8 mouse cellular contexts compared by ENCODE assay signal in the genomic region with DNA sequence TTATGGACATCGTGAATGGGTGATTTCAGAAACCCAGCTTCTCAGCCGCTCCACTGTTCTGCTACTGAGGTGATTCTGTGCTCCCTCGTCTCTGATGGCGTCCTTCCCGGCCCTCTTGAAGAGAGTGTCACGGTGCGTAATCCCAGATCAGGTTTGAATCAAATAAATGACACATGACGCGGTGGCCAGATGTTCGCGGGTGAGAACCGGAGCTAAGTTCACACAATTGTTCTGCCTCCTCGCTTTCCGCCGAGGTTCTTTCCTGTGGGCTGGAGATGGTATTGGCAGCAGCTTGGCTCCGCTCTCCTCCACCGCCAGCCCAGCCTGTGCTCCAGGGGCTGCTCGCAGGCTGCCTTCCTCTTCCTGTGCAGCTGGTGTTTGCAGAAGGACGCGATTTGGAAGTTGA.
DNase-seq lines count a peak whose midpoint lies in the region; ATAC-seq and TF ChIP-seq lines count a peak whose summit lies in the region.

No protein-coding gene starts in this region.

- no peaks in the 10 kb centered on the region for H3K27me3 ChIP-seq in heart, embryonic 11.5 days (ENCODE audit: control insufficient read depth, insufficient read depth, low read length)
- no peaks in the 10 kb centered on the region for H3K27me3 ChIP-seq in kidney, adult 2 months (replicated peaks; ENCODE audit: control insufficient read depth, insufficient read depth, low read length)
- peaks cover 21% of the 10 kb centered on the region for H3K27me3 ChIP-seq in liver, embryonic 12.5 days (replicated peaks)
- no peaks in the 10 kb centered on the region for H3K27me3 ChIP-seq in midbrain, embryonic 15.5 days (replicated peaks)

- WGBS in heart, embryonic 11.5 days (ENCODE audit: insufficient replicate concordance): 43% methylated on average over 20 of the region's 20 CpGs
- 11% methylated on average over 20 of the region's 20 CpGs for WGBS in kidney, adult 2 months
- 18% methylated on average over 20 of the region's 20 CpGs for WGBS in liver, embryonic 12.5 days (ENCODE audit: insufficient replicate concordance)
- 59% methylated on average over 20 of the region's 20 CpGs for WGBS in midbrain, embryonic 15.5 days

- H3K36me3 ChIP-seq in heart, embryonic 11.5 days (ENCODE audit: control insufficient read depth, insufficient read depth, low read length): no peaks in the 10 kb centered on the region
- H3K36me3 ChIP-seq in kidney, adult 2 months (ENCODE audit: control insufficient read depth, insufficient read depth, low read length): no peaks in the 10 kb centered on the region
- no peaks in the 10 kb centered on the region for H3K36me3 ChIP-seq in liver, embryonic 12.5 days
- H3K36me3 ChIP-seq in midbrain, embryonic 15.5 days (replicated peaks): no peaks in the 10 kb centered on the region

- H3K9ac ChIP-seq in heart, embryonic 11.5 days (ENCODE audit: low read depth, low read length): no peak overlapping the region
- H3K9ac ChIP-seq in liver, embryonic 12.5 days: no peak overlapping the region
- no peak overlapping the region for H3K9ac ChIP-seq in midbrain, embryonic 15.5 days

- no peaks in the 10 kb centered on the region for H3K9me3 ChIP-seq in heart, embryonic 11.5 days (replicated peaks; ENCODE audit: control insufficient read depth, low read length)
- H3K9me3 ChIP-seq in liver, embryonic 12.5 days (replicated peaks): no peaks in the 10 kb centered on the region
- no peaks in the 10 kb centered on the region for H3K9me3 ChIP-seq in midbrain, embryonic 15.5 days

- H3K4me2 ChIP-seq in heart, embryonic 11.5 days: peak overlapping the region; percentile 55
- peak overlapping the region; percentile 56 for H3K4me2 ChIP-seq in liver, embryonic 12.5 days
- H3K4me2 ChIP-seq in midbrain, embryonic 15.5 days: peak overlapping the region; percentile 30; the same call in 1 of the 2 replicates

- TF ChIP-seq CTCF in kidney, adult 2 months (conservative IDR thresholded peaks at IDR 0.05; ENCODE audit: insufficient read depth, insufficient read length, low read depth, low read length): no peak

- DNase-seq in frontal cortex, postnatal 14 days (ENCODE audit: low spot score in 2 of 2): no peak
- DNase-seq in kidney, adult 2 months: peak; percentile 79

- peak overlapping the region; percentile 44 for H3K4me3 ChIP-seq in brown adipose tissue, adult 24 weeks (ENCODE audit: insufficient read depth, low read depth, low read length)
- H3K4me3 ChIP-seq in heart, embryonic 11.5 days (ENCODE audit: low read depth, low read length): peak overlapping the region; percentile 12; the same call in 1 of the 2 replicates
- H3K4me3 ChIP-seq in kidney, adult 2 months (ENCODE audit: insufficient read depth, low read depth, low read length): peak overlapping the region; percentile 6
- H3K4me3 ChIP-seq in liver, embryonic 12.5 days: peak overlapping the region; percentile 20; the same call in 1 of the 2 replicates
- no peak overlapping the region for H3K4me3 ChIP-seq in midbrain, embryonic 15.5 days

- H3K4me1 ChIP-seq in brown adipose tissue, adult 24 weeks (ENCODE audit: control insufficient read depth, insufficient read depth, insufficient read length, low read length): peaks cover 14% of the 10 kb centered on the region
- H3K4me1 ChIP-seq in heart, embryonic 11.5 days (ENCODE audit: control insufficient read depth, insufficient read depth, low read length): 0 out of 2 replicates have a peak, but pooled peaks cover 2% of the 10 kb centered on the region
- H3K4me1 ChIP-seq in kidney, adult 2 months (ENCODE audit: control insufficient read depth, insufficient read depth, low read length): peaks cover 2% of the 10 kb centered on the region; the same call in 1 of the 2 replicates
- H3K4me1 ChIP-seq in liver, embryonic 12.5 days: peaks cover 21% of the 10 kb centered on the region
- H3K4me1 ChIP-seq in midbrain, embryonic 15.5 days: no peaks in the 10 kb centered on the region

- peak; percentile 84 for ATAC-seq in frontal cortex, adult (ENCODE audit: low TSS enrichment)
- ATAC-seq in heart, embryonic 11.5 days (replicated peaks; ENCODE audit: insufficient number of reproducible peaks, low FRiP score, low TSS enrichment): no peak
- ATAC-seq in liver, embryonic 12.5 days: no peak
- peak; percentile 74 for ATAC-seq in midbrain, embryonic 15.5 days (replicated peaks)
- ATAC-seq in cerebellum, adult (ENCODE audit: insufficient number of reproducible peaks, low FRiP score, low TSS enrichment): no peak

- H3K27ac ChIP-seq in brown adipose tissue, adult 24 weeks (replicated peaks; ENCODE audit: low read depth, low read length): peak overlapping the region; percentile 99
- no peak overlapping the region for H3K27ac ChIP-seq in heart, embryonic 11.5 days (ENCODE audit: low read depth, low read length)
- H3K27ac ChIP-seq in kidney, adult 2 months (ENCODE audit: insufficient read depth, low read depth, low read length): peak overlapping the region; percentile 66
- H3K27ac ChIP-seq in liver, embryonic 12.5 days: no peak overlapping the region
- H3K27ac ChIP-seq in midbrain, embryonic 15.5 days: peak overlapping the region; percentile 48; the same call in 1 of the 2 replicates

- TF ChIP-seq POLR2A in kidney, adult 2 months (IDR thresholded peaks at IDR 0.05; ENCODE audit: low read depth, low read length): no peak

Comparison
In these comparisons a context has a peak if more than half of its experiments do, and no peak if none do; other contexts are left out.
1. ATAC-seq: peak in frontal cortex, adult (single experiment) and midbrain, embryonic 15.5 days (single experiment); none in heart, embryonic 11.5 days (single experiment), liver, embryonic 12.5 days (single experiment) and cerebellum, adult (single experiment).
2. H3K27ac ChIP-seq: peak in brown adipose tissue, adult 24 weeks (single experiment), kidney, adult 2 months (single experiment) and midbrain, embryonic 15.5 days (single experiment); none in heart, embryonic 11.5 days (single experiment) and liver, embryonic 12.5 days (single experiment).
3. Peak in every context shown above with its lines, with median percentiles within 50 percentile points of each other: H3K4me2 ChIP-seq.